Comparison of ENCODE assay signal across 25 mouse cellular contexts in genomic region chr17:64534323-64534722, GRCm38 (mm10).
"Had no signal": no experiment of that assay in that cellular context is flagged by ENCODE, and none has a peak within 500 bp of the region (broad histone marks: within the 10 kb centered on the region; RNA-seq: fewer than 3 reads in every experiment).

No protein-coding gene starts in this region.

- H3K36me3 ChIP-seq: heart, embryonic 13.5 days; heart, embryonic 15.5 days; hindbrain, embryonic 10.5 days; hindbrain, embryonic 12.5 days; intestine, embryonic 15.5 days; limb, embryonic 13.5 days; limb, embryonic 15.5 days; liver, embryonic 12.5 days had no signal

- H3K9me3 ChIP-seq: heart, embryonic 13.5 days; heart, embryonic 15.5 days; hindbrain, embryonic 10.5 days; hindbrain, embryonic 12.5 days; intestine, embryonic 15.5 days; limb, embryonic 13.5 days; limb, embryonic 15.5 days; liver, embryonic 12.5 days had no signal

- H3K4me1 ChIP-seq: intestine, embryonic 15.5 days; limb, embryonic 15.5 days had no signal

- H3K27ac ChIP-seq: gastrocnemius, adult 2 months; heart, adult 2 months; heart, embryonic 13.5 days; heart, embryonic 15.5 days; hindbrain, embryonic 10.5 days; hindbrain, embryonic 12.5 days; hindbrain, embryonic 14.5 days; intestine, embryonic 15.5 days; layer of hippocampus, adult 2 months; limb, embryonic 13.5 days; limb, embryonic 15.5 days; liver, embryonic 12.5 days; liver, embryonic 14.5 days had no signal

- H3K9ac ChIP-seq: heart, embryonic 13.5 days; heart, embryonic 15.5 days; hindbrain, embryonic 12.5 days; hindbrain, embryonic 14.5 days; intestine, embryonic 15.5 days; limb, embryonic 13.5 days; limb, embryonic 15.5 days; liver, embryonic 12.5 days; liver, embryonic 14.5 days had no signal

- H3K4me3 ChIP-seq: gastrocnemius, adult 2 months; heart, adult 2 months; heart, embryonic 13.5 days; heart, embryonic 15.5 days; hindbrain, embryonic 10.5 days; hindbrain, embryonic 12.5 days; intestine, embryonic 15.5 days; layer of hippocampus, adult 2 months; limb, embryonic 13.5 days; limb, embryonic 15.5 days; liver, embryonic 12.5 days had no signal

- DNase-seq: gastrocnemius, adult 2 months; gastrocnemius, postnatal 10 days; gastrocnemius, postnatal 25 days; heart, adult 2 months; heart, postnatal 14 days; heart, postnatal 4 days; kidney, adult 18-20 months; kidney, adult 8-10 months; kidney, postnatal 10 days; kidney, postnatal 25 days; kidney, postnatal 4 days; layer of hippocampus, adult 9-11 months; layer of hippocampus, postnatal 36 days; left cerebral cortex, postnatal 4 days had no signal
